Mouse (Mus musculus): ENCODE results near the gene Plcd3. TPM values are rescaled to one million over a fixed set of nuclear protein-coding genes. Genes with fewer than 3 reads are reported as not detected.

The Plcd3 gene
- polyA plus RNA-seq, 1 experiment from 2014 or later, result 3.8 TPM

DNA sequence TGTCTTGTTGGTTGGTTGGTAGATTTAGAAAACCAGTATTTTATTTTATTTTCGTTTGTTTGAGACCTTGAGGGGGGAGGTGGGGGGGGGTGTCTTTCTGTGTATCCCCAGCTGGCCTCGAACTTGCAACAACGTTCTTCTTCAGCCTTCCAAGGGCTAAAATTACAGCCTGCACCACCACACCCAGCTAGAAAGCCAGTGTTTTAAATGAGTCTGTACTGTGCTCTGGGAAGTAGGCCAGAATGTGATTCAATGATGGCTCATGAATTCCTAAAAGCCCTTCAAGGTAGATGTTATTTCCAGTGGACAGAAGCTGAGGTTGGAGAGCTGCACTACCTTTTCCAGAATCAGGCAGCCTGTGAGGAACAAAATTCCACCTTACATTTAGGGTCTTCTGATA is 32.8 kb upstream of the Plcd3 start:
- H3K4me2 ChIP-seq, result peak overlapping the region; percentile 52
- no peak for ATAC-seq (replicated peaks)
- H3K9ac ChIP-seq, result no peak overlapping the region
- peak overlapping the region; percentile 82; the same call in 1 of the 2 replicates for H3K27ac ChIP-seq
- WGBS, result 79% methylated on average over 3 of the region's 3 CpGs
- H3K36me3 ChIP-seq (replicated peaks), result peaks cover 7% of the 10 kb centered on the region; the same call in 1 of the 2 replicates
- H3K4me3 ChIP-seq, result peak overlapping the region; percentile 27; the same call in 1 of the 2 replicates
- no peaks in the 10 kb centered on the region for H3K9me3 ChIP-seq
- no peaks in the 10 kb centered on the region for H3K27me3 ChIP-seq (replicated peaks)
- peaks cover 38% of the 10 kb centered on the region for H3K4me1 ChIP-seq

- peak; percentile 20; the same call in 1 of the 2 replicates for ATAC-seq (replicated peaks)
- peak overlapping the region; percentile 52 for H3K4me2 ChIP-seq
- WGBS, result 55% methylated on average over 6 of the region's 6 CpGs
Measured at GRCm38 (mm10) chr11:103133456-103134185, 32.2 kb upstream of the Plcd3 start.

GRCm38 (mm10) chr11:103132576-103133455 is 31.4 kb upstream of the Plcd3 start:
- Histone ChIP-seq H3K9ac (peak overlapping the region; percentile 99), H3K4me2 (peak overlapping the region; percentile 64), H3K27ac (peak overlapping the region; percentile 98), H3K4me3 (peak overlapping the region; percentile 90), H3K9me3 (no peaks in the 10 kb centered on the region), H3K4me1 (peaks cover 38% of the 10 kb centered on the region), H3K27me3 (replicated peaks) (no peaks in the 10 kb centered on the region), H3K36me3 (replicated peaks) (no peaks in the 10 kb centered on the region)
- under 1% methylated on average over 58 of the region's 58 CpGs for WGBS
- ATAC-seq (replicated peaks), result peak; percentile 95

More at GRCm38 (mm10) chr11:103133456-103134185, 32.2 kb upstream of the Plcd3 start:
- H3K36me3 ChIP-seq (replicated peaks), result 0 out of 2 replicates have a peak, but pooled peaks cover under 1% of the 10 kb centered on the region
- H3K9ac ChIP-seq, result peak overlapping the region; percentile 29; the same call in 1 of the 2 replicates
- peak overlapping the region; percentile 27 for H3K4me3 ChIP-seq
- no peaks in the 10 kb centered on the region for H3K27me3 ChIP-seq (replicated peaks)
- H3K4me1 ChIP-seq, result peaks cover 38% of the 10 kb centered on the region
- no peaks in the 10 kb centered on the region for H3K9me3 ChIP-seq
- H3K27ac ChIP-seq, result peak overlapping the region; percentile 82

- H3K36me3 ChIP-seq (replicated peaks), result no peaks in the 10 kb centered on the region
- no peaks in the 10 kb centered on the region for H3K27me3 ChIP-seq (replicated peaks)
- no peaks in the 10 kb centered on the region for H3K9me3 ChIP-seq
- H3K9ac ChIP-seq, result peak within 1 kb of the TSS; percentile 99
- WGBS, result 1% methylated on average over 39 of the region's 39 CpGs
- peak; percentile 70 for ATAC-seq (replicated peaks)
- peak within 1 kb of the TSS; percentile 64 for H3K4me2 ChIP-seq
- peaks cover 38% of the 10 kb centered on the region for H3K4me1 ChIP-seq
- H3K27ac ChIP-seq, result peak within 1 kb of the TSS; percentile 98
- peak within 1 kb of the TSS; percentile 90 for H3K4me3 ChIP-seq
Measured at GRCm38 (mm10) chr11:103131701-103132575, 30.5 kb upstream of the Plcd3 start, which contains the start of gene Hexim2. Gene Hexim2 (plus strand): TSS chr11:103132429.

- 74% methylated on average over 5 of the region's 5 CpGs for WGBS
- H3K4me3 ChIP-seq, result no peak overlapping the region
- no peaks in the 10 kb centered on the region for H3K9me3 ChIP-seq
Measured at GRCm38 (mm10) chr11:103120315-103120714, 18.9 kb upstream of the Plcd3 start.

GRCm38 (mm10) chr11:103119609-103120008 is 18.2 kb upstream of the Plcd3 start:
- no peak overlapping the region for H3K9ac ChIP-seq
- H3K9me3 ChIP-seq, result no peaks in the 10 kb centered on the region
- ATAC-seq (replicated peaks), result no peak
- H3K4me3 ChIP-seq, result no peak overlapping the region
- H3K27ac ChIP-seq, result no peak overlapping the region
- no peaks in the 10 kb centered on the region for H3K36me3 ChIP-seq (replicated peaks)
- no peaks in the 10 kb centered on the region for H3K27me3 ChIP-seq (replicated peaks)
- WGBS, result 51% methylated on average over 5 of the region's 5 CpGs
- H3K4me1 ChIP-seq, result peaks cover 34% of the 10 kb centered on the region
- no peak overlapping the region for H3K4me2 ChIP-seq

More at GRCm38 (mm10) chr11:103120315-103120714, 18.9 kb upstream of the Plcd3 start:
- no peaks in the 10 kb centered on the region for H3K36me3 ChIP-seq (replicated peaks)
- no peak overlapping the region for H3K4me2 ChIP-seq
- ATAC-seq (replicated peaks), result no peak
- peaks cover 30% of the 10 kb centered on the region for H3K4me1 ChIP-seq
- no peak overlapping the region for H3K27ac ChIP-seq
- H3K9ac ChIP-seq, result no peak overlapping the region
- no peaks in the 10 kb centered on the region for H3K27me3 ChIP-seq (replicated peaks)

DNA sequence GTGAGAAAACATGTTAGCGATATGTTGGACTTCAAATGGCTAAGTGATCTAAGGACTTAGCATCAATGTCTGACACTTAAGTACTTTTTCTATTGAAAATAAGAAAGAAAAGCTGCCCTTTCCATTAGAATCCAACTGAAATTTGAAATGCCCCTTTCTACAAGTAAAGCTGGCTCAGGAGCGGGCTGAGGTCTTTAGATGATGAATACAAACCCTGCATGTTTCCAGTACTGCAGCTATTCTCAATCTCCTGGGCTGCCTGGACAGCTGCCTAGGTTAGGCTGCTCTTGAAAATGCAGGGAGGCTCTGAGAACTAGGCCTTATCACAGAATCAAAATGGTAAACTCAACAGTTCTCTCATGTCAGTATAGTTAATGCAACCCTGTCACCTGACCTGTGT is 17.4 kb upstream of the Plcd3 start:
- H3K9ac ChIP-seq, result no peak overlapping the region; the same call in 1 of the 2 replicates
- no peaks in the 10 kb centered on the region for H3K9me3 ChIP-seq
- H3K4me2 ChIP-seq, result peak overlapping the region; percentile 96
- 0 out of 2 replicates have a peak overlapping the region, but pooled peaks have one; percentile 76 for H3K4me3 ChIP-seq
- no peak overlapping the region for H3K27ac ChIP-seq
- no peaks in the 10 kb centered on the region for H3K36me3 ChIP-seq (replicated peaks)
- peaks cover 35% of the 10 kb centered on the region for H3K4me1 ChIP-seq
- peaks cover 1% of the 10 kb centered on the region; the same call in 1 of the 2 replicates for H3K27me3 ChIP-seq (replicated peaks)
- WGBS, result 82% methylated on average over 2 of the region's 2 CpGs
- ATAC-seq (replicated peaks), result no peak

GRCm38 (mm10) chr11:103117591-103118009 is 16.1 kb upstream of the Plcd3 start:
- Histone ChIP-seq H3K9ac (peak overlapping the region; percentile 65), H3K27me3 (replicated peaks) (peaks cover 13% of the 10 kb centered on the region), H3K4me2 (peak overlapping the region; percentile 96), H3K36me3 (replicated peaks) (no peaks in the 10 kb centered on the region), H3K4me3 (peak overlapping the region; percentile 76), H3K27ac (0 out of 2 replicates have a peak overlapping the region, but pooled peaks have one; percentile 49), H3K9me3 (no peaks in the 10 kb centered on the region), H3K4me1 (peaks cover 39% of the 10 kb centered on the region)
- WGBS, result under 1% methylated on average over 38 of the region's 38 CpGs
- ATAC-seq (replicated peaks), result no peak

DNA sequence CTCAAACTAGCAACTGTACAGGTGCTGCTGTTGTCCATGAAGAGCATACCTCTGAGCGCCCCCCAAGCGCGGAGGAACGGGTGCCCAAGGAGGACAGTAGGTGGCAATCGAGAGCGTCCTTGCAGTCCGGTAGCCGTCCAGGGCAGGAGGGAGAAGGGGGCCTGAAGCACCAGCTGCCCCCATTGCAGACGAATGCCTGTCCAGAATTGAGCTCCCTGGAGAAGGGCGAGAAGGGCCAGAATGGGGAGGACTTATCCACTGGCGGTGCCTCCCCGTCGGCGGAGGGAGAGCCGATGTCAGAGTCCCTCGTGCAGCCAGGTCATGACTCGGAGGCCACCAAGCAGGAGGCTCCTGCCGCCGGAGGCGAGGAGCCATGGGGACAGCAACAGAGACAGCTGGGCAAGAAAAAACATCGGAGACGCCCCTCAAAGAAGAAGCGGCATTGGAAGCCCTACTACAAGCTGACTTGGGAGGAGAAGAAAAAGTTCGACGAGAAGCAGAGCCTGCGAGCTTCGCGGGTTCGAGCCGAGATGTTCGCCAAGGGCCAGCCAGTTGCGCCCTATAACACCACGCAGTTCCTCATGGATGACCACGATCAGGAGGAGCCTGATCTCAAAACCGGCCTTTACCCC is 15.6 kb upstream of the Plcd3 start:
- no peaks in the 10 kb centered on the region for H3K9me3 ChIP-seq
- H3K27ac ChIP-seq, result peak overlapping the region; percentile 92
- H3K36me3 ChIP-seq (replicated peaks), result no peaks in the 10 kb centered on the region
- peaks cover 44% of the 10 kb centered on the region for H3K4me1 ChIP-seq
- H3K9ac ChIP-seq, result peak overlapping the region; percentile 65
- WGBS, result under 1% methylated on average over 35 of the region's 35 CpGs
- ATAC-seq (replicated peaks), result peak; percentile 35; the same call in 1 of the 2 replicates
- peak overlapping the region; percentile 96 for H3K4me2 ChIP-seq
- H3K27me3 ChIP-seq (replicated peaks), result peaks cover 19% of the 10 kb centered on the region
- peak overlapping the region; percentile 76 for H3K4me3 ChIP-seq

DNA sequence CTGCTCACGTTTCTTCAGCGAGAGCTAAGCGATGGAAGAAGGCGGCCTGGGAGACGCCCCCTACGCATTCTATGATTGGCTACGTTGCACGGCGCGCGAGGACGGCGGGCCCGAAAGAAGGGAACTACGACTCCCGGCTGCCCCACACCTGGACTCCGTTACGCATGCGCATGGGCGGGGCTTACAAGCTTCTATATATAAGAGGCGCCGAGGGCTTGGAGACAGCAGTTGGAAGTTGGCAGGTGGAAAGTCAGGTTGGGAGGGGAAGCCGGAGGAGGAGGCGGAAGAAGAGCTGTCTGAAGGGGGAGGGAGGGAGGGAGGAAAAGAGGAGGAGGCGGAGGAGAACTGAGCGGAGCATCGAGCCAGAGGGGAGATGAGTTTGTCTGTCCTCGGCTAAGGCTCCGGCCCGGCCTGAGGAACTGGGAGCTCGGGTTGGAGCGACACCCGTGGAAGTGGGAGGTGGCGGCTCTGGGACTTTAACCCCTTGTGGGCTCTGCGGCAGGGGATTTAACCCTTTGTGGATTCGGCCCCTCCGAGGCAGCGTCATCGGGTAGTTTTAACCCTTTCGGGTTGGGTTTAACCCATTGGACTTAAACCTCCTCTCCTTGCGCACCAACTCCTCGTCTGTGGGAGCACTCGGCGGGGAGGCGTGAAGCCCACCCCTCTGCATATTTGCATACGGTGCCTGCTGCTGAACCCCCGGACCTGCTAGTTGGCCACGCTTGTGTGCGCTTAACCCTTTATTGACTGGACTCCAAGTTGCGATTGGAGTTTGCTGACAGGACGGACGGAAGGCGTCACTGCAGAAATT is 14.8 kb upstream of the Plcd3 start, which contains the start of gene Hexim1:
Hexim1 (plus strand) TSS at position 224 of the 811 bp plus-strand sequence.
- Histone ChIP-seq H3K4me1 (peaks cover 49% of the 10 kb centered on the region), H3K9ac (peak within 1 kb of the TSS; percentile 91), H3K27me3 (replicated peaks) (peaks cover 26% of the 10 kb centered on the region), H3K9me3 (no peaks in the 10 kb centered on the region), H3K36me3 (replicated peaks) (no peaks in the 10 kb centered on the region), H3K4me2 (peak within 1 kb of the TSS; percentile 96), H3K4me3 (peak within 1 kb of the TSS; percentile 76), H3K27ac (peak within 1 kb of the TSS; percentile 97)
- WGBS, result under 1% methylated on average over 53 of the region's 53 CpGs
- ATAC-seq (replicated peaks), result peak; percentile 96
